Mouse (Mus musculus): ENCODE data around the gene Gm14781.
"Not testable (repeated sequence)": the region's sequence is repeated elsewhere in the genome, so short reads cannot be mapped to it uniquely, and the experiment has no call there.

The Gm14781 gene

GRCm38 (mm10) chrX:91631894-91632293 lies at the start of gene Gm14781:
Gene Gm14781, plus strand, starts transcription at chrX:91632194.
- not testable (repeated sequence) for DNase-seq (ENCODE audit: inconsistent ontology term)

GRCm38 (mm10) chrX:91654964-91655575 lies 23.1 kb downstream of the Gm14781 start:
- not testable (repeated sequence) for DNase-seq (ENCODE audit: inconsistent ontology term)

Data from Muller cell, postnatal 12 days (primary cell).